Comparison of ENCODE assay signal across 12 mouse cellular contexts in the genomic region with DNA sequence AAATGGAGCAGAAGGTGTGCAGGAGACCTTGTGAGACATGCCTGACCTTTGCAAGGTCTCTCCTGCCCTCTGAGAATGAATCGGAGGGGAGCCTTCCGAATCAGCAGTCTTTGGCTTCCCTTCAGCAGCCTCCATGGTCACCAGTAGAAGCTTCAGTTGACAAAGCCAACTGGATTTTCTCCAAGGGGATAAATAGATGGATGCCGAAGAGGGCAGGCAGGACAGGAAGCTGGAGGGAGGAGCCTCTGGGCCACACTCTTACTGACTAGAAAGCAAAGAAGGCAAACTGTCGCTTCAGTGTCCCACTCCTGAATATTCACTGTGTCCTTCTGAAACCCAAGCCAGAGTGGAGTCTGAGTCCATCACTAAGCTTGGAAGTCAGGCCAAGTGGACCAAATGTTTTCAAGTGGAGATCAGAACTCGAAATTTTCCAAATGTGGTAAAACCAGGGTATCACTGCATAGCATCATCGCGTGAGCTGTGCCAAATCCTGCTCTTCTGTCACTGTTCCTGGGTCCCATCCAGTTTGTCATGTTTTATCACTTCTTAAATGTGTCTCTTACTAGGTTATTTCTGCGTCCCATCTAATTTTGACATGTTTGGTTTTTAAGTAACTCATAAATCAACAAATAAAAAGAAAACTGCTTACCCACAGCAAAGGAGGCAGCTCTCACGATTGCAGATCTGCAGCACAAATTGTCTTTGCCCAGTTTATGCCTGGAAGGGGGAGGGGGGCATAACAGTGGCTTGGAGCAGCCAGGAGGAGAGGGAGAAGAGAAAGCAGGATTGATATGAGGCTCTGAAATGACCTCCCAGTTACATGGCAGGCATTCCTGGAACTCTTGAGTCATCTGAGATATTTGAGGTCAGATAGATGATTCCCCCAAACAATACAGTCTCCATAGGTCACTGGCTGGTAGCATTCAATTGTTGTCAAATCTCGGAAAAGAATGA.
DNase-seq lines count a peak whose midpoint lies in the region; ATAC-seq and TF ChIP-seq lines count a peak whose summit lies in the region.
"Had no signal": no experiment of that assay in that cellular context is flagged by ENCODE, and none has a peak within 500 bp of the region (broad histone marks: within the 10 kb centered on the region; RNA-seq: fewer than 3 reads in every experiment).

No protein-coding gene starts in this region.

- H3K4me1 ChIP-seq in hindbrain, embryonic 16.5 days (ENCODE audit: control insufficient read depth, insufficient read depth, low read depth, low read length), result no peaks in the 10 kb centered on the region
- H3K4me1 ChIP-seq: hindbrain, embryonic 15.5 days had no signal

- peak overlapping the region; percentile 33 for H3K27ac ChIP-seq in layer of hippocampus, adult 2 months
- no peak overlapping the region for H3K27ac ChIP-seq in hindbrain, embryonic 16.5 days (ENCODE audit: low read depth, low read length)
- H3K27ac ChIP-seq: hindbrain, embryonic 15.5 days had no signal

- H3K4me3 ChIP-seq in layer of hippocampus, adult 2 months, result no peak overlapping the region
- H3K4me3 ChIP-seq in hindbrain, embryonic 16.5 days (ENCODE audit: low read length), result no peak overlapping the region
- H3K4me3 ChIP-seq: hindbrain, embryonic 15.5 days; myocyte had no signal

- peak; percentile 26; the same call in 1 of the 2 replicates for ATAC-seq in cerebellum, adult (ENCODE audit: insufficient number of reproducible peaks, low FRiP score, low TSS enrichment)
- ATAC-seq in hindbrain, embryonic 16.5 days, result no peak; the same call in 1 of the 2 replicates
- ATAC-seq: forebrain, embryonic 16.5 days had no signal

- no peak overlapping the region for H3K4me2 ChIP-seq in hindbrain, embryonic 16.5 days (ENCODE audit: low read length)
- H3K4me2 ChIP-seq: hindbrain, embryonic 15.5 days had no signal

- no peak for TF ChIP-seq CTCF in layer of hippocampus, adult 2 months (conservative IDR thresholded peaks at IDR 0.05)

- no peaks in the 10 kb centered on the region for H3K9me3 ChIP-seq in hindbrain, embryonic 16.5 days (ENCODE audit: control insufficient read depth, low read length)
- H3K9me3 ChIP-seq: hindbrain, embryonic 15.5 days had no signal

- WGBS in hindbrain, embryonic 16.5 days, result 80% methylated on average over 10 of the region's 10 CpGs

- no peak for DNase-seq in cerebellum, adult 11 months
- no peak for DNase-seq in layer of hippocampus, adult 2 months (ENCODE audit: low spot score in 2 of 2)
- DNase-seq in layer of hippocampus, adult 9-10 months (ENCODE audit: low spot score), result no peak
- DNase-seq in cerebellum, adult 18-20 months, result peak; percentile 21 to 26
- peak; percentile 19 for DNase-seq in lung, postnatal 25 days (ENCODE audit: low spot score)
- no peak for DNase-seq in frontal cortex, postnatal 10 days (ENCODE audit: low spot score in 2 of 2)
- DNase-seq: kidney, postnatal 10 days had no signal

- peaks cover 2% of the 10 kb centered on the region; the same call in 1 of the 2 replicates for H3K36me3 ChIP-seq in hindbrain, embryonic 16.5 days (ENCODE audit: control insufficient read depth, insufficient read depth, low read length)
- H3K36me3 ChIP-seq: hindbrain, embryonic 15.5 days had no signal

- no peak overlapping the region for H3K9ac ChIP-seq in hindbrain, embryonic 16.5 days (ENCODE audit: low read depth, low read length)
- H3K9ac ChIP-seq: hindbrain, embryonic 15.5 days had no signal

- no peaks in the 10 kb centered on the region for H3K27me3 ChIP-seq in hindbrain, embryonic 16.5 days (replicated peaks; ENCODE audit: control insufficient read depth, insufficient read depth, low read length)
- H3K27me3 ChIP-seq: hindbrain, embryonic 15.5 days had no signal

Comparison
In these comparisons a context has a peak if more than half of its experiments do, and no peak if none do; other contexts are left out.
1. DNase-seq: peak in cerebellum, adult 18-20 months (2 of 2) and lung, postnatal 25 days (single experiment); none in cerebellum, adult 11 months (single experiment), layer of hippocampus, adult 2 months (0 of 2), layer of hippocampus, adult 9-10 months (single experiment) and frontal cortex, postnatal 10 days (0 of 2).